Mouse (Mus musculus) urinary bladder, adult 18-20 months (tissue): ENCODE data around the gene Elp6.

Source experiments
- DNase-seq, 2 experiments: peaks; one replicate each; pipeline ENCODE4 v3.0.0; 2022; ENCODE audit warnings: low spot score in 2 of 2, mixed read lengths in 2 of 2

Gene Elp6

DNA sequence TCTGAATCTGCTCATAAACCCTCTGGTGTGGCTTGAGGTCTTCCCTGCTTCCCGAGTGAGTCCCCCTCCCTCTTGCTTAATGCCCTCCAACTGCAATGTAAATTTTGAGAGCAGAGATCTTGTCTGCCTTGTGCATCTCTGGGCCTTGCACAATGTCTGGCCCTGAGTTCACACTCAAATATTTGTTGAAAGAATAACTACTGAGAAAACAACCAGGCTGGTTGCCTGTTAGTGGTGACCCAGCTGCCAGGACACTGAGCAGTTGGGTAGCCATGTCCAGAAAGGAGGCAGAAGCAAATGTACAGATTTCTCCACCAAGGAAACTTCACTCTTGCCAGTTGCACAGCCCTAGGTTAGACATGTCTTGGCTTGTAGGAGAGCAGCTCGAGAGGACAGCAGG lies 53.4 kb downstream of the Elp6 start:
- no peak for DNase-seq

DNA sequence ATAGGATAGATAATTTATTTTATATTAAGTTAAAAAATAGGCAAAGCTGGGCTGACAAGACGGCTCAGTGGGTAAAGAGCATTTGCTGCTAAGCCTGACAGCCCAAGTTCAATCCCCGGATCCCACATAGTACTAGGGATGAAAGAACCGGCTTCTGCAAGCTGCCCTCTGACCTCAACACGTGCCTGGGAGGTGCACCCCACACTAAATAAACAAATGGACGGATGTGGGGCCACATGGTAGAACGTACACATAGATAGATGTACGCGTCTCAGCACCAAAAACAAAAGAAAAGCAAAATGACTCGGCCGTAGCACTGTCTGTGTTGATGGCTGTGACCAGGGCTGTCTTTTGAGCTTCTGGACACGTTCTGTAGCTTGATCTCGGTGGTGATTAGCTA lies 56.3 kb downstream of the Elp6 start:
- no peak for DNase-seq

DNA sequence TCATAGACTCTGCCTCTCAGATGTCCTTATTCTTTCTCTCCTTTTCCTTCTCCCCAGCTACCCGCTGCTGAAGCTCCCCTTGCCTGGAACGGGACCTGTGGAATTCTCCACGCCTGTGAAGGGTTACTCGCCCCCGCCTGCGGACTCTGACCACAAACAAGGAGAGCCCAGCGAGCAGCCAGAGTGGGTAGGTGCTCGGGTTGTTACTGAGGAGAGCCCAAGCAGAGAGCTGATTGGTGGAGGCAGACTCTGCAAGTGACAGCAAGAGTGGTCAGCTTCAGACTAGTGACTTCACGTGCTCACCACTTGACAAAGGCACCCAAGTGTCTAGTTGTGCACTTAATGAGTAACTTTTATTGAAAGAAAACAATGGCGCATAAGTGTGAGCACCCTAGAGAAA lies 57.4 kb downstream of the Elp6 start:
- no peak for DNase-seq

DNA sequence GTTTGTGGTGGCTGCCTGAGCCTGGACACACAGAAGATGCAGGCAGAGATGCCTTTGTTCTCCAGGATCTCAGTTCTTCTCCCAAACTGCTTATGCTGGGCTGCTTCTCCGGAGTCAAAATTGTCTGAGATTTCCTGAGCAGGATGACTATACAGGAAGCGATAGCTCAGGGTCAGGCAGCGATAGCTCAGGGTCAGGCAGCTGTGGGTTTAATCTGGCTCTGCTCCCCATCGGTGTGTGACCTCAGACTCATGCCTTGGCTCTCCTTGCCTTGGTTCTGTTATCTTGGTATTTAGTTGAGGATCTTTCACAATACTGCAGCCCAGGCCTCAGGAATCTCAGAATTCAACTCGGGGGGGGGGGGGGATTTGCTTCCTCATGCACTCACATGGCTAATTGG lies 61.8 kb downstream of the Elp6 start:
- no peak for DNase-seq

DNA sequence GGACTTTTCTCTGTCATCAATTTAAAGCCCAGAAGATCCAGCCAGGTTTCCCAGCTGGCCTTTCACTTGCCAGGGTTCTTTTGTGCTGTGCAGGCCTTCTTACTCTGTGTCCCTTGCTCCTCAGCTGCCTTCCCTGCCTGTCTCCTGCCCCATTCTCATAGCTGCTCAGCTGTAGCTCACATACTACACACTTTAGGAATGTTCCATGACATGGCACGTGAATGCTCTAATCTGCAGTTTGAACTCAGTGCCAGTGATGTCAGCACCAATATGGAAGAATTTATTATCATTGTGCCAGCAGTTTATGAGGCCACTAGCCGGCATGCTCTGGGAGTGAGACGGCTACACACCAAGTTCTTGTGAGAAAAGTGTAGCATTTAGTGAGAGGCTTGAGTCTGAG lies 64.9 kb downstream of the Elp6 start:
- DNase-seq, result no peak
